Mouse (Mus musculus): ENCODE data around the gene Grhl3. TPM values are rescaled to one million over a fixed set of nuclear protein-coding genes. Genes with fewer than 3 reads are reported as not detected.

The Grhl3 gene
- total RNA-seq, 4 experiments from 2014 or later: 1.1 to 1.8 (median 1.5) TPM

DNA sequence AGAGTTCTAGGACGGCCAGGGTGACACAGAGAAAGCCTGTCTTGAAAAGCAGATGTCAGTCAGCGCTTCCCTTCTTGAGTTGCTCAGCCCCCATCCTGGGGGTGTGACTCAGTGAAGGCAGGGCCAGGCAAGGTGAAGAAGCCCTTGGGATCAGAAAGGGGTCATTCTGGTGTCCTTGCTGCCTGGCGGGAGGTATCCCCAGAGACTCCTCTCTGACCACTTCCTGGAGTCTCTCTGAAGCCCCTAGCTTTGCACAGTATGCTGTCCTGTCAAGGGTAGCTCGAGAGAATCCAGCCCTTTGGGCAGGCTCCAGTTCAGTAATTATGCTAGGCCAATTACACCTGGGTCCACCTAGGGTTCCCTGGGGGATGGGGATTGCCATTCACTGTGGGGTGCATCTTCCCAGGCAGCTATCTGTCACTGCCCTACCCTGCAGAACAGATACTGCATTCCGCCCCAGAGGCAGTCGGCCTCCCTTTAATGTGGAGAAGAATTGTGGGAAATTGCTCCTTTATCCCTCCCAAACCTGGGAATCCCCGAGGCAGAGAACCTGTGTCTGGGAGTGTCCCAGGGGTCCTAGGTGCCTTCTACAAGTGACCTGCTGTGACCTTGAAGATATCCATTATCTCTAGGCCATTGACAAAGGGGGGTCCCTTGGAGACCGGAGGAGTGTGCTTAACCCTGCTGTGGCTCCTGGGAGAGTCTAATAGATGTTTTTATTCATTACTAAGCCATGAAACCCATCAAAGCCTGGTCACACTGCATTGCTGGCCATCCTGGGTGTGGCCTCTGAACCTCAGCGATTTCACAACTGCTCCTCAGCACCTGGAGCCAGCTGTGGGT is 41.4 kb downstream of the Grhl3 start:
- DNase-seq (ENCODE audit: low spot score in 2 of 2): no peak

DNA sequence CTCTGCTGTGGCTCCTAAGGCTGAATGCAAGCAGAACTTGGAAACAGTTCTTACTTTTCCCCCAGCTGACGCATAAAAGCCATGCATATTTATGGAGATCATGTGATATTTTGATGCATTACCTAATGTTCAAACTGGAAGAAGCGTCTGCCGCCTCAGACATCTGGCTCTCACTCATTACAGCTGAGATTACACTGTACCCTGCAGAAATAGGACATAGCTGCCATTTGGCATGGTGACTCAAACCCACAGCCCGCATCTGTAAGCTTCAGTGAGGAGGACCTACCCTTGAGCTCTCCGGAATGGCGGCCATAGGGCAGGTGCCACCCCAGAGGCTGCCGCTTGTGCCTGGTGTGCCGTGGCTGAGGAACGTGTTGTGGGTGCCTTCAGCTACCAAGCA is 42.2 kb downstream of the Grhl3 start:
- peak; percentile 22 to 69 for DNase-seq (ENCODE audit: low spot score in 2 of 2)

DNA sequence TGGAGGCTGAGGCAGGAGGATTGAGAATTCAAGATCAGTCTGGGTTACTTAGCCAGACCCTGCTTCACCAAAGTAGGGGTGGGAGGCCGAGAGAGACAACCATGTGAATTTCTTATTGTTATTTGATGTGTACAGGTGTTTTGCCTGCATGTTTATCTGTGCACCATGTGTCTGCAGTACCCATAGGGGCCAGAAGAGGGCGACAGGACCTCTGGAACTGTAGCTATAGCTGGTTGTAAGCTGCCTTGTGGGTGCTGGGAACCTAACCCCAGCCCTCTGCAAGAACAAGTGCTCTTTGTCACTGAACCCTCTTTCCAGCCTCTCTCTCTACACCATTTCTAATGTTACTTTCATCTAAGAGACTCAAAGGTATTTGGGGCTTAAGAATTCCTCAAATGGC is 43.2 kb downstream of the Grhl3 start:
- no peak for DNase-seq (ENCODE audit: low spot score in 2 of 2)

DNA sequence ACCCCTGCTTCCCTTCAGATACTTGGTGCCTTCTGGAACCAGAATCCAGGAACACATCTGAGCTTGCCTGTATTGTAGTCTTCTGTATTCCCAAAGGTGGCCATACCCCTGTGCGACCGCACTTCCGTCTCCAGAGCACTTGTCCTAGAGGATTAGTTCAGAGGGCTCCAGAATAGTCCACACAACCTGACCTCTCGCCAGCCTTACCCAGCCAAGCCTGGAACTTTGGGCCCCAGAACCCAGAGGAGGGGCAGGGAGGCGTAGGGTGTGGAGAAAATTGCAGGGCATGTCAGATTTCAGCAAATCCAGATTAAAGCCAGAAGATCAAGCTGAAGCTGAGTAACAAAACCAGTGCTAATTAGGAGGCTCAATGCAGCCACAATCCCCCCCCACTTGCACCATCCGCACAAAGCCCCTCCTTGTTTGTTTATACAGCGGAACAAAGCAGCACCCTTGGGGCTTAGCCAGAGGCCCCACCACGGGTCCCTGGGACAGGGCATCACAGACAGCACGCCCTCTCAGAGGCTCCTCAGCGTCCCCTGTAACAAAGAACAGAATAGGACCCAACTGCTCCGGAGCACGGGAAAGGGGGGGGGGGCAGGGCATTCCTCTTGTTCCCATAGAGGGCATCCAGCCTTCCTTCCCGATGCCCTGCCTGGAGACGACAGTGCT is 47.3 kb downstream of the Grhl3 start:
- DNase-seq (ENCODE audit: low spot score in 2 of 2): no peak

DNA sequence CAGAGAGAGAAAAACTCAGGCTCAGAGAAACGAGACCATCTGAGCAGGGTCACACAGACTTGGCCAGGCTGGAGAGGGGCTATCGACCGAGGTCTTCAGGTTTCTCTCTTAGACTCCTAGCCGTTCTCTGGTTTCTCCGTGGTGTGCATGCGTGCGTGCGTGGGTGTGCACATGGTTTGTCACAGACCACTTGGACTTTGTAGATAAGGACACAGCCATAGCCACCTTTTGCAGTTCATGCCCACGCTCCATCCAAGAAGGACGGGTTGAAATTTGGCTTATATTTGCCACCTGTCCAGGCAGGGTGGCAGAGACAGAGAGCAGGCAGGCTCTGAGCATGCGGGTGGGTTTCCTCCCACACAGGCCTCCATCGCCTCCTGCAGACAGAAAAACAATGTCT is 48.4 kb downstream of the Grhl3 start:
- no peak for DNase-seq (ENCODE audit: low spot score in 2 of 2)

DNA sequence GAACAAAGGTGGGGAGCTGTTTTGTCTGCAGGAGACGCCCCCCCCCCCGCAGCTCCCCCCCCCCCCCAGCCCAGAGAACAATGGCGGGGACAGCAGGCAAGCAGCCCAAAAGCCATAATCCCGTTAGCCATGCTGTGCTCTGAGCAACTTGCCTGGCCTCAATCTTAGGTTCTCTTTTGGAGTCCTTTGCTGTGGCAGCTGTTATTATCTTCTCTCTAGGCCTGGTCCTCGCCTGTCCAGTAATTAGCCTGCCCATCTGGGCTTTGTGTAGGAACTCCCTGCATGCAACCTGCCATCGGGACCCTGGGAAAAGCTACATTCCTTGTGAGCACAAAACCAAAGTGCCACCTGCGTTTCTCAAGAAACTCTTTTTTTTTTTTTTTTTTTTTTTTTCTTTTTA is 49.5 kb downstream of the Grhl3 start:
- DNase-seq (ENCODE audit: low spot score in 2 of 2): no peak

DNA sequence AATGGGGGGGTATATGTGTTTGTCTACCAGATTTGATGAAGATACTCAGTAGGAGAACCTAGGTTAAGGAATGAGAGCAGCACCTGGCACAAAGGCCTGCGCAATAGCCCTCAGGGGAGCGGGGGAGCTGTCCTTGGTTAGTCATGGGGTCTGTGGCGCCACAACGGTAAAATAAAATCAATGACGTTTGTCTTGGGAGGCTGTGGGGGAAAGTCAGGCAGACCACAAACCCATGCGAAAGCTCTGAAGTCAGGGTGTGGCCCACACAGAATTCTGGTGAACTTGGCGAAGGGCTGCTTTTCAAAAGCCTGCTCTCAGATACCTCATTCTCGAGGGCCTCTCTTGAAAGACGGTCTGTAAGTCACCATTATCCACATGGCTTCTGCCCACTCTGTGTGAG is 53.0 kb downstream of the Grhl3 start:
- DNase-seq (ENCODE audit: low spot score in 2 of 2): no peak

DNA sequence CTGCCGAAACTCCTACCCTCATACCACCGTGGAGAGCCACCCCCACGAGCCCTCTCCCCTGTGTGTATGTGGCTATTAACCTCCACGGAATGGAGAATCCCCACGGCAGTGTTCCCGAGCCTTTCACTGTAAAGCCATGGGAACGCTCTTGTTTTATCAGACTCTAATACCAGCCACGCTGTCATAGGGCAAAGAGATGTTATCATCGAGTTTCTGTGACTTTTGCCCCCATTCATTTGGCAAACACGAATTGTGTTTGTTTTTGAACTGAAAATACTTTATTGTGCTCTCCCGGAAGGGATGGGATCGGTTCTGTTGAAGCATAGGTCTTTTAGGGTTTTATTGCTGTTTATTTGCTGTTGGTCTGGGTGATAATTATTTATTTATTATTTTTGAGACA is 55.3 kb downstream of the Grhl3 start:
- no peak for DNase-seq (ENCODE audit: low spot score in 2 of 2)

DNA sequence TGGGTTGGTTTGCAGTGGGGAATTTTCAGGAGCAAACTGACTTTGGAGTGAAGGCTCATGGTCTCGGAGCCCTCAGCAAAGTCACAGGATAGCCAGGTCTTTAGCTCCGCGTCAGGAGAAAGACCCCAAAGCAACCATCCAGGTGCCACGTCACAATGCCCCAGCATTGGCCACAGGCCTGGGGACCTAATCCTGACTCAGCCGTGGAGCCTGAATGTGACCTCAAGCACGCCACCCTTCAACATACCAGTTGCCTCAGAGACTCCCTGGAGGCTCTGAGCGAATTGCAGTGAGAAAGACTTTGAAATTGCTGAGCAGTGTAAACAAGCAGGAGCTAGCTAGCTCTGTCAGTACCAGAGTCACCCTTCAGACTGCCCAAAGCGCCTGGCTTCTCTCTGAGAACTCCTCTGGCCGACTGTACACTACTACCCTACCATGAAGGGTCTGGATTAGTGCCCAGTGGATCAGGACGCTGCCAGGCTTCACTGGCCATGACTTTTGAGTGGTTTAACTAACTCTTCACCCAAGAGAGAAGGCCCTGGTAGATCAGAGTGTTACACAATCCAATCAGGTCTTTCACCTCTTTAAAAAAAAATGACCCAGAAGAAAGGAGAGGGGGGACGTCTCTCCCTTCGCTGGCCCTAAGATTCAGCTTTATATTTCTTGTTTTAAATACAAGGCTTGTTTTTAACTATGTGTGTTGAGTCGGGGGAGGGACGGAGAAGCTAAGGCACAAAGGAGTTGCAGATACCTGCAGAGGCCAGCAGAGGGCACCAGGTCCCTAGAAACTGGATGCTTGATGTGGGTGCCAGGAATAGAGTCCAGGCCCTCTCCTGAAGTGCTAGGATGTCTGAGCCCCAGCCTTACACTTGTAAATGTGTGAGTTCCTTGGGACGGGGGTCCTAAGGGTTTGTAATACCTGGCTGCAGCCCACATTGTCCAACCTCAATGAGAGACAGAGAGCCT is 56.8 kb downstream of the Grhl3 start:
- peak in 1 of 2 experiments; percentile 23 for DNase-seq (ENCODE audit: low spot score in 2 of 2)

DNA sequence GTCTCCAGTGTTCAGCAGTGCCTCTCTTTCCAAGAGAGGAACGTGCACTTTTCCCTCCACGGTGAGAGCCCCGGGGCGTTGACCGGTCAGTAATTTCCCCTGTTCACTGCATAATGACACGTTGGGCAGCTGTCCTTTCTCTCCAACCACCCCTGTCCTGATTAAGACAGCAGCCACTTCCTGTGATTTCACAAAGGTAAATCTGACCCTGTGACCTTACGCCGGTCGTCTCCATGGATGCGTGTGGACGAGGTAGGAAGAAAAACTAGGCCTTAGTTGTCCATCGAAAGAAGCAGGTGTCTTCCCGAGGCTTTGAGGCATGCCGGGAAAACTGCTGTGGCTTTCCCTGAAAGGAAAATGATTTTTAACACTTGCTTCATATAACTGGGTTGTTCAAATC is 58.5 kb downstream of the Grhl3 start:
- DNase-seq (ENCODE audit: low spot score in 2 of 2): no peak

DNA sequence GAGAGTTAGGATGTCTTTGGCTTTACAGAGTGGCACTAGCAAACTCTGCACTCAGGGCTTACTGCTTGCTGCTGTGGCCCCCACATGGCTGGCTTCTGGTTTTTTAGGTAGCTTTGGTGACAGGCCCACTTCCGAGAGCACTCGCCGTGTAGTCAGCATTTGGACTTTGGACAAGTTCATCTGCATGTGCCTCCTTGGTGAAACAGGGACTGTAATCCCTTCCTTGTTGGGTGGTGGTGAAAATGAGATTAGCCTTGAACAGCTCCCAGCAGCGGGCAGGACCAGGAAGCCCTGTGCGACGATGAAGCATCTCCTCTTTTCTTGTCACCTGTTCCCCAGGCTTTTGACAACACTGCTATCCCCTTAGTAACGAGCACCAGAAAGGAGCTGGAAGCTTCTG is 59.6 kb downstream of the Grhl3 start:
- DNase-seq (ENCODE audit: low spot score in 2 of 2): no peak

DNA sequence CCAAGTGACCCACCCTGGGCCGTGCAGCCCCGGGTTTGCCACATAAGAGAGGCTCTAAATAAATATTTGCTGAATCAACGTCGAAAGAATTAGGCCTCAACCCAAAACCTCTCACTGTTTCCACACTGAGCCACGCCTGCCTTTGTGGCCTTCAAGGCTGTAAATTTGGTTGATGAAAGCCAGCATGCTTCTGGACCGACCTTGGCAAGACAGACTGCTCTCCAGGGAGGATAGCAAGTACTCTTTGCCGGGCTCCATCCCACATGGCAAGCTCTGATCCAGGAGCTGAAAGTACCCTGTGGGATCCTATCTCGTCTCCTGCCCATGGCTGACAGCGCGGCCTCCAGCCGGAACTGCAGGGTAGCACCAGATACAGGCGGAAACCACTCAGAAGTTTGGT is 63.9 kb downstream of the Grhl3 start:
- no peak for DNase-seq (ENCODE audit: low spot score in 2 of 2)

DNA sequence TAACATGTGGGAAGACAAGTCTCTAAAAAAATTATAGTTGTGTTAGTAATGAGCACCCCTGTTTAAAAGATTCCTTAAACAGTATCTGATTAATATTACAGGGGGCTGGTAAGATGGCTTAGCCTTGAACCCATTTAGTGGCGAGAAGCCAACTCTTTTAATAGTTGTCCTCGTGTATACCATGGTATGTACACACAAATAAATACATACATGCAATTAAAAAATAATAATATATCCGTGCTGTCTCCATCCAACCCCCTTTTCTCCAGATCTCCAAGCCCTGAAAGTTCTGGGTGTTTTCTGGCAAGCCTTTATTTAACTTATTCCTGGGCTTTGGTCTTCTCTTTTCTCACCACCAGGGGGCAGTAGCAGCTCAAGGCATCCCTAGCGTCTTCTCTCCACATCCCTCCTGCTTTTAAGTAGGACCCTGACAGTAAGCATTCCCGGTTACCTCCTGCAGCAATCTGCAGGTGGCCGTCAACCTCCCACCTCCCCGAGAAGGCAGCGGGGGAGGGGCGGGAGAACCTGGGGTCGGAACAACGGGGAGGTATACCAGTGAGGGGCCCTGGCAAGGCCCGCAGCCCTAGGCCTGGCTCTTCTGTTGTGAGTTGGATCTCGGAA is 64.9 kb downstream of the Grhl3 start:
- DNase-seq (ENCODE audit: low spot score in 2 of 2): peak; percentile 36 to 42

DNA sequence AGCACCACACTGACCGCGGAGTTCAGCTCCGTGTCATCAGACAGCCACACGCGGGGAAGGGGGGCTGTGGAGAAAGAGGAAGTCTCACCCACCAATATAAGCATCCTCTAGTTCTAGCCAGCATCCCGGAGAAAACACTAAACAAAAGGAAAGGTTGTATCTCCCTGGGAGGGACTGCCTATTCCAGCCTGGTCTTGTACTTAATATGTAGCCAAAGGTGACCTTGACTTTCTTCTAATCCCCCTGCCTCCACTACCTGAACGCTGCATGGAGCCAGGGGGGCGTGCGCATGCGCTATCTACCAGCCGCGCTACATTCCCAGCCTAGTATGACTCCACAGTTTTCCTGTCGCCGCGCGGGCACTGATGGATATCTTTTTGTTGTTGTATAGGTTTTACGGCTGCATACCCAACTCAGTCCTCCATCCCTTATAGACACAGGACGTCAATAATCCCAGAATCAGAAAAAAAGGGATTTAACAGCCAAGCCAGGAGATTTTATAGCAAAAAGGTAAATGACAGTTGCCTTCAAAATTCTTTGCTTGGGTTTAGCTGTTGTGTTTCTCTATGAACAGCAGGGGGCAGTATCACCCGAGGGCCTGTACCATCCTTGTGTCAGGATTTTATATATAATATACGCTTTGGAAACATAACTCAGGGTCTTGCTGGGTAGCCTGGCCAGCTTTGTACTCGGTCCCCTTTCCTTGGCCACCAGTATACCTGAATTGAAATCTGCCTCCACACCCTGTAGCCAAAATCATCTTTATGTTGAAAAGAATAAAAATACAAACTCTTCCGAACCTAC is 65.7 kb downstream of the Grhl3 start:
- DNase-seq (ENCODE audit: low spot score in 2 of 2): peak; percentile 43 to 54

DNA sequence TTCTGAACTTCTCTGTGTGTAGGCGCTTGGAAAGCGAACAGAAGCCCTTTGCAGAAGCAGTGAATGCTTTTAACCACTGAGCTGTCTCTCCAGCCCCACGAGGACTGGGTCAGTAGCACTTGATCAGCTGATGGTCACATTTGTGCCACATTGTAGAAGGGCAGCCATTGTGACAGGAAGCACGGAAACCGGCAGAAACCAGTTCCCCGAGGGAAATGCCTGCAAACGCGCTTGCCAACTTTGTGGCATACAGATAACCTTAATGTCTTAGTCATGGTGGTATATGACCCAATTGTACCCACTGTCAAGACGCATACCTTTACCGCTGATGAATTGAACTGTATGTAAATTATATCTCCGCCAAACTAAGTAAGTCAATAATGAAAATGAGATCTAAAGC is 67.6 kb downstream of the Grhl3 start:
- no peak for DNase-seq (ENCODE audit: low spot score in 2 of 2)

DNA sequence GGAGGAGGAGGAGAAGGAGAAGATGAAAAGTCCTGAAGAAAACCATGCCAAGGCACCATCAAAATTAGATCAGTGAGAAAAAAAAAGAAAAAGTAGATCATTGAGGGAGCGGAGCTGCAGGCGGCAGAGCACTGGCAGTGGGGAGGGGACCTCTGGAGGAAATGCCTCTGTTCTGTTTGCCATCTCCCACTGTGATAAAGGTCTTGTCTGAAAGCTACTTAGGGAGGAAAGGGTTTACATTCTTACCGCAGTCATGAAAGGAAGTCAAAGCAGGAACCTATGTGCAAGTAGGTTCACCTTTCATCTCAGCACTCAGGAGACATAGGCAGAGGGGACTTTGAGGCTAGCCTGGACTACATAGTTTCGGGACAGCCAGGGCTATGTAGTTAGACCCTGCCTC is 71.8 kb downstream of the Grhl3 start:
- no peak for DNase-seq (ENCODE audit: low spot score in 2 of 2)

DNA sequence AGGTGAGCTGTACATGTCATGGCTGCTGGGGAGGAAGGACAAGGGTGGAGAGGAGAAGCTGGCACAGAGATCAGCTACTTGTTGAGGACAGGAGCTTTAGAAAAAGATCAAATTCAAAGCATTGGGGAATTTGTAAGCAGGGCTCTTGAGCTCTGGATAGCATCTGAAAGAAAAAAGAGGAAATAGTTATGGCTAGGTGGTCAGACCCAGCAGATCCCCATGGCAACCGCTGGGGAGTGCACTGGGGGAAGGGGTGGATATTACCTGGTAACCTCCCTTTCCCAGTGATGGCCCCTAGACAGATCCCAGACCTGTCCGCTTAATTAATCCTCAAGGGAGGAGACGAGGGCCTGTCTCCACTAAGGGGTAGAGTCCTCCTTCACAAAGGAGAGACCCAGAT is 73.6 kb downstream of the Grhl3 start:
- no peak for DNase-seq (ENCODE audit: low spot score in 2 of 2)

DNA sequence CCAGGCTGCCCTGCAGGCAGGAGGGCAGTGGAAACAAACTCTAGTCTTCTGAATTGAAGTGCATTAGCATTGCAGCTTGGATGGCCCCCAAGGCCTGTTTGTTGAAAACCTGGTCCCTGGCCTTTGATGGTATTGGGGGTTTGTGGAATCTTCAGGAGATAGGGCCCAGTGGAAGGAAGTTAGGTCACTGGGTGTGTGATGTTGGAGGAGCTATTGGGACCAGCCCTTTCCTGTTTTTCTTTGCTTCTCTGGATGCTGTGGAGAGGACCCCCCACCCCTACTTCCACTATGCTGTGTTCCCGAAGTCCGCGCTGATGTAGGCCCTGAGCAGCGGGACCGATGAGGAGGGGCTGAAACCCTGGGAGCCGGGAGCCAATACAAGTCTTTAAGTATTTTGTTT is 75.3 kb downstream of the Grhl3 start:
- DNase-seq (ENCODE audit: low spot score in 2 of 2): no peak

DNA sequence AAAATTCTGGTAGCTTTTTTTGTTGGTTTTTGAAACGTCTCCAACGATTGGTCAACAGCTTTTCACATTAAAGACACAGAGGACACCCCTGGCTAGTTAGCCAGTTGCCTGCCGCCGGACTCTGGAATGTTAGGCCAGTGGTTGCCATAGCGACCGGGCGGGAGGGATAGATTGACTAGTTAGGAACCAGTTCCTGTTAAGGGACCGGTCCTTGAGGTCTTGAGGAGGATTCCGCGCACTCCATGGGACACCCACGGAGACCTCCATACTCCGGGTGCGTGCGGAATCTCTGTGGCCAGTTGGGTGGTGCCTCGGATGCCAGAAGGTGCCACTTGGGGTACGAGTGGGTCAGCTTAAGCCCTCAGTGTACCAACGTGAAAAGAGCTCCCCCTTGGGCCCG is 77.6 kb downstream of the Grhl3 start:
- peak in 1 of 2 experiments; percentile 20 for DNase-seq (ENCODE audit: low spot score in 2 of 2)

DNA sequence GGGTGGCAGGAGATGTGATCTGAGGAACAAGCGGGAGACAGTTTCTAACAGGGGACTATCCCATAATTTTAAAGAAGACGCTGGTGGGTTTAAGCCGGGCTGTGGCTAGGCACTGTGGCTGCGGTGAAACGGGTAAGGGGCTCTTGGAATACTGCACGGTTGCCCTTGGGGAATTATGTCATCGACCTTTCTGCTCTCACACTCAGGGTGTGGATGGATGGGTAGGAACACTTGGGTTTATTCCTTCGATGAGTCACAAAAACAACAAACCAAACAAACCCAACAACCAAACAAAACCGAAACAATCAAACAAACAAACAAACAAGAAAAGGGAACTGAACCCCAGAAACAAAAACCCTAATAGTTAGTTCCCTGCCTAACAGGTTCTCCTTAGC is 78.0 kb downstream of the Grhl3 start:
- peak in 1 of 2 experiments; percentile 16 for DNase-seq (ENCODE audit: low spot score in 2 of 2)
